Mouse (Mus musculus): ENCODE results near the gene Tgm1. TPM values are rescaled to one million over a fixed set of nuclear protein-coding genes. Genes with fewer than 3 reads are reported as not detected.

Gene Tgm1
- polyA plus RNA-seq (2012; rRNA removed; ENCODE audit: low replicate concordance), result 8.3 and 10.6 TPM in 2 replicates

GRCm38 (mm10) chr14:55713729-55714122, at the start of gene Tgm1:
TSS of gene Tgm1 (minus strand) at chr14:55713926.

GRCm38 (mm10) chr14:55761163-55761562, 47.4 kb upstream of the Tgm1 start, which contains the start of gene Ltb4r2:
TSS of gene Ltb4r2 (plus strand) at chr14:55761428.

GRCm38 (mm10) chr14:55758363-55758784, 44.6 kb upstream of the Tgm1 start, which contains the start of gene Cideb:
TSS of gene Cideb (minus strand) at chr14:55758458.

GRCm38 (mm10) chr14:55745180-55745860, 31.6 kb upstream of the Tgm1 start, which contains the start of the genes Dhrs1 and Nop9:
TSS of gene Dhrs1 (minus strand) at chr14:55745690.
TSS of gene Nop9 (plus strand) at chr14:55745693.

GRCm38 (mm10) chr14:55721700-55722437, 8.1 kb upstream of the Tgm1 start, which contains the start of gene Rabggta:
TSS of gene Rabggta (minus strand) at chr14:55722263.

GRCm38 (mm10) chr14:55681160-55682117, 32.3 kb downstream of the Tgm1 start, which contains the start of gene Tinf2:
TSS of gene Tinf2 (minus strand) at chr14:55681820.

GRCm38 (mm10) chr14:55671833-55672740, 41.6 kb downstream of the Tgm1 start, which contains the start of the genes Gmpr2 and Nedd8:
TSS of gene Gmpr2 (plus strand) at chr14:55671941.
TSS of gene Nedd8 (minus strand) at chr14:55672124.

GRCm38 (mm10) chr14:55659960-55660573, 53.7 kb downstream of the Tgm1 start, which contains the start of gene Mdp1:
TSS of gene Mdp1 (minus strand) at chr14:55660508.

Other genes starting within 250 kb of the Tgm1 start
- gene Dhrs4, start 235.2 kb downstream of the Tgm1 start, polyA plus RNA-seq (2012; rRNA removed; ENCODE audit: low replicate concordance), result 37.4 and 44.9 TPM in 2 replicates
- gene Carmil3, start 223.3 kb downstream of the Tgm1 start, polyA plus RNA-seq (2012; rRNA removed; ENCODE audit: low replicate concordance), result 4.7 and 7.6 TPM in 2 replicates
- gene Cpne6, start 203.5 kb downstream of the Tgm1 start, polyA plus RNA-seq (2012; rRNA removed; ENCODE audit: low replicate concordance), result 0.04 and 0.06 TPM in 2 replicates
- gene Nrl, start 188.9 kb downstream of the Tgm1 start, polyA plus RNA-seq (2012; rRNA removed; ENCODE audit: low replicate concordance), result not detected in 2 replicates
- 48.9 and 49.2 TPM in 2 replicates for gene Pck2, start 173.7 kb downstream of the Tgm1 start, polyA plus RNA-seq (2012; rRNA removed; ENCODE audit: low replicate concordance)
- gene Dcaf11, start 153.9 kb downstream of the Tgm1 start, polyA plus RNA-seq (2012; rRNA removed; ENCODE audit: low replicate concordance), result 81.8 and 97.0 TPM in 2 replicates
- 3.3 and 3.4 TPM in 2 replicates for gene A730061H03Rik, start 153.5 kb downstream of the Tgm1 start, polyA plus RNA-seq (2012; rRNA removed; ENCODE audit: low replicate concordance)
- gene Fitm1, start 138.3 kb downstream of the Tgm1 start, polyA plus RNA-seq (2012; rRNA removed; ENCODE audit: low replicate concordance), result 1.3 and 183 TPM in 2 replicates
- gene Psme1, start 135.8 kb downstream of the Tgm1 start, polyA plus RNA-seq (2012; rRNA removed; ENCODE audit: low replicate concordance), result 108 and 126 TPM in 2 replicates
- gene Emc9, start 128.6 kb downstream of the Tgm1 start, polyA plus RNA-seq (2012; rRNA removed; ENCODE audit: low replicate concordance), result 46.8 and 63.8 TPM in 2 replicates
- gene Psme2, start 122.8 kb downstream of the Tgm1 start, polyA plus RNA-seq (2012; rRNA removed; ENCODE audit: low replicate concordance), result 82.9 and 83.0 TPM in 2 replicates
- gene Rnf31, start 122.2 kb downstream of the Tgm1 start, polyA plus RNA-seq (2012; rRNA removed; ENCODE audit: low replicate concordance), result 45.2 and 55.3 TPM in 2 replicates
- 87.7 and 150 TPM in 2 replicates for gene Irf9, start 110.4 kb downstream of the Tgm1 start, polyA plus RNA-seq (2012; rRNA removed; ENCODE audit: low replicate concordance)
- 1.1 and 1.5 TPM in 2 replicates for gene Rec8, start 95.9 kb downstream of the Tgm1 start, polyA plus RNA-seq (2012; rRNA removed; ENCODE audit: low replicate concordance)
- 86.3 and 113 TPM in 2 replicates for gene Ipo4, start 78.0 kb downstream of the Tgm1 start, polyA plus RNA-seq (2012; rRNA removed; ENCODE audit: low replicate concordance)
- gene Gm49378, start 76.0 kb downstream of the Tgm1 start, polyA plus RNA-seq (2012; rRNA removed; ENCODE audit: low replicate concordance), result 12.4 and 13.1 TPM in 2 replicates
- gene Tm9sf1, start 70.1 kb downstream of the Tgm1 start, polyA plus RNA-seq (2012; rRNA removed; ENCODE audit: low replicate concordance), result 79.9 and 86.5 TPM in 2 replicates
- gene Tssk4, start 63.7 kb downstream of the Tgm1 start, polyA plus RNA-seq (2012; rRNA removed; ENCODE audit: low replicate concordance), result 1.1 and 1.4 TPM in 2 replicates
- gene Mdp1, start 53.4 kb downstream of the Tgm1 start, polyA plus RNA-seq (2012; rRNA removed; ENCODE audit: low replicate concordance), result 15.3 and 24.6 TPM in 2 replicates
- gene Gmpr2, start 42.0 kb downstream of the Tgm1 start, polyA plus RNA-seq (2012; rRNA removed; ENCODE audit: low replicate concordance), result 12.7 and 32.2 TPM in 2 replicates
- 210 and 446 TPM in 2 replicates for gene Nedd8, start 41.8 kb downstream of the Tgm1 start, polyA plus RNA-seq (2012; rRNA removed; ENCODE audit: low replicate concordance)
- 12.8 and 15.9 TPM in 2 replicates for gene Tinf2, start 32.1 kb downstream of the Tgm1 start, polyA plus RNA-seq (2012; rRNA removed; ENCODE audit: low replicate concordance)
- 51.2 and 52.9 TPM in 2 replicates for gene Rabggta, start 8.3 kb upstream of the Tgm1 start, polyA plus RNA-seq (2012; rRNA removed; ENCODE audit: low replicate concordance)
- gene Dhrs1, start 31.8 kb upstream of the Tgm1 start, polyA plus RNA-seq (2012; rRNA removed; ENCODE audit: low replicate concordance), result 75.4 and 104 TPM in 2 replicates
- gene Nop9, start 31.8 kb upstream of the Tgm1 start, polyA plus RNA-seq (2012; rRNA removed; ENCODE audit: low replicate concordance), result 16.8 and 28.9 TPM in 2 replicates
- gene Cideb, start 44.5 kb upstream of the Tgm1 start, polyA plus RNA-seq (2012; rRNA removed; ENCODE audit: low replicate concordance), result 2.9 and 3.4 TPM in 2 replicates
- gene Ltb4r2, start 47.5 kb upstream of the Tgm1 start, polyA plus RNA-seq (2012; rRNA removed; ENCODE audit: low replicate concordance), result 0.29 and 0.34 TPM in 2 replicates
- 5.1 and 7.6 TPM in 2 replicates for gene Ltb4r1, start 52.0 kb upstream of the Tgm1 start, polyA plus RNA-seq (2012; rRNA removed; ENCODE audit: low replicate concordance)
- 41.0 and 55.8 TPM in 2 replicates for gene Adcy4, start 70.2 kb upstream of the Tgm1 start, polyA plus RNA-seq (2012; rRNA removed; ENCODE audit: low replicate concordance)
- gene Ripk3, start 74.9 kb upstream of the Tgm1 start, polyA plus RNA-seq (2012; rRNA removed; ENCODE audit: low replicate concordance), result 21.9 and 26.5 TPM in 2 replicates
- 28.1 and 37.1 TPM in 2 replicates for gene Nfatc4, start 109.2 kb upstream of the Tgm1 start, polyA plus RNA-seq (2012; rRNA removed; ENCODE audit: low replicate concordance)
- gene Nynrin, start 140.1 kb upstream of the Tgm1 start, polyA plus RNA-seq (2012; rRNA removed; ENCODE audit: low replicate concordance), result 6.3 and 6.5 TPM in 2 replicates
- gene Cbln3, start 170.5 kb upstream of the Tgm1 start, polyA plus RNA-seq (2012; rRNA removed; ENCODE audit: low replicate concordance), result 0.26 and 0.33 TPM in 2 replicates
- gene Khnyn, start 171.0 kb upstream of the Tgm1 start, polyA plus RNA-seq (2012; rRNA removed; ENCODE audit: low replicate concordance), result 24.4 and 25.2 TPM in 2 replicates
- gene Sdr39u1, start 186.4 kb upstream of the Tgm1 start, polyA plus RNA-seq (2012; rRNA removed; ENCODE audit: low replicate concordance), result 48.0 and 73.6 TPM in 2 replicates
- gene Cma1, start 230.7 kb upstream of the Tgm1 start, polyA plus RNA-seq (2012; rRNA removed; ENCODE audit: low replicate concordance), result 17.9 and 42.7 TPM in 2 replicates
- not detected in 2 replicates for gene Cma2, start 237.1 kb upstream of the Tgm1 start, polyA plus RNA-seq (2012; rRNA removed; ENCODE audit: low replicate concordance)